Mouse (Mus musculus) CH12.LX (cell line): ENCODE measurements around the gene N4bp2l1. TPM values are rescaled to one million over a fixed set of nuclear protein-coding genes. Genes with fewer than 3 reads are reported as not detected.

Experiments
- DNase-seq: peaks from one replicate; pipeline ENCODE4 v3.0.0-alpha.2; 2013; ENCODE audit errors: extremely low read depth
- H3K27ac ChIP-seq: 2 replicates; pipeline ENCODE4 v1.5.1; 2012; ENCODE audit warnings: low read depth, mild to moderate bottlenecking, control low read depth, moderate library complexity; ENCODE audit not compliant: insufficient read depth
- H3K27me3 ChIP-seq: replicated peaks from 2 replicates; pipeline ENCODE3; 2012; ENCODE audit warnings: inconsistent platforms
- H3K36me3 ChIP-seq, 2 experiments: replicated peaks in 1 of 2; 2 replicates each; pipeline versions ENCODE3 to v1.6.1; 2012; ENCODE audit warnings: inconsistent platforms in 1 of 2, low read length in 1 of 2, mild to moderate bottlenecking in 1 of 2, mixed read lengths in 1 of 2, moderate library complexity in 1 of 2; ENCODE audit not compliant: control insufficient read depth in 1 of 2, insufficient read depth in 1 of 2
- H3K4me1 ChIP-seq, 2 experiments: 2 replicates each; pipeline ENCODE4 v1.6.1; 2012; ENCODE audit warnings: inconsistent platforms in 1 of 2, moderate library complexity in 1 of 2; ENCODE audit not compliant: insufficient read depth in 2 of 2, control insufficient read depth in 1 of 2
- H3K4me2 ChIP-seq: 2 replicates; pipeline ENCODE4 v1.6.1; 2012; ENCODE audit warnings: low read depth, mild to moderate bottlenecking, control low read depth; ENCODE audit not compliant: poor library complexity, insufficient read depth, severe bottlenecking
- H3K4me3 ChIP-seq, 3 experiments: fragments of 150-350 bp in 1 of 3; sonication (generic) in 1 of 3; replicated peaks in 1 of 3; 2 replicates each; pipeline versions ENCODE3 to v1.5.1; 2011 to 2012; ENCODE audit warnings: low read depth in 2 of 3, low read length in 2 of 3, mild to moderate bottlenecking in 2 of 3, moderate library complexity in 2 of 3, control low read depth in 1 of 3, improper control_type of control experiment in 1 of 3, inconsistent platforms in 1 of 3, mixed read lengths in 1 of 3; ENCODE audit not compliant: poor library complexity in 1 of 3
- H3K79me2 ChIP-seq: replicated peaks from 2 replicates; pipeline ENCODE4 v1.6.1; 2012; ENCODE audit warnings: mild to moderate bottlenecking, moderate library complexity; ENCODE audit not compliant: control insufficient read depth, poor library complexity, insufficient read depth, severe bottlenecking; ENCODE audit errors: extremely low read depth
- H3K9ac ChIP-seq: 2 replicates; pipeline ENCODE4 v1.6.1; 2012; ENCODE audit warnings: low read depth, mild to moderate bottlenecking, control low read depth, moderate library complexity; ENCODE audit not compliant: insufficient read depth
- H3K9me3 ChIP-seq: replicated peaks from 2 replicates; pipeline ENCODE3; 2012; ENCODE audit warnings: low read length, inconsistent platforms, mixed read lengths
- BHLHE40 ChIP-seq: IDR thresholded peaks from 2 replicates; pipeline ENCODE4 v1.6.1; 2011; ENCODE audit warnings: mild to moderate bottlenecking, low read depth, low read length, improper control_type of control experiment
- CHD1 ChIP-seq: IDR thresholded peaks from 2 replicates; pipeline ENCODE4 v1.6.1; 2012; ENCODE audit warnings: low read depth, low read length, improper control_type of control experiment, inconsistent platforms
- CHD2 ChIP-seq: IDR thresholded peaks from 2 replicates; pipeline ENCODE4 v1.6.1; 2011; ENCODE audit warnings: low read length, improper control_type of control experiment
- CTCF ChIP-seq, 2 experiments: IDR thresholded peaks in 1 of 2; conservative IDR thresholded peaks in 1 of 2; 2 replicates each; pipeline ENCODE4 v1.5.1; 2011 to 2012; ENCODE audit warnings: low read depth in 2 of 2, low read length in 2 of 2, improper control_type of control experiment in 1 of 2, inconsistent platforms in 1 of 2, mild to moderate bottlenecking in 1 of 2, moderate library complexity in 1 of 2
- ELF1 ChIP-seq: IDR thresholded peaks from 2 replicates; pipeline ENCODE4 v1.6.1; 2014; ENCODE audit warnings: low read depth, mild to moderate bottlenecking, inconsistent platforms, low read length, improper control_type of control experiment
- EP300 ChIP-seq: IDR thresholded peaks from 2 replicates; pipeline ENCODE4 v1.6.1; 2011; ENCODE audit warnings: low read length, improper control_type of control experiment
- ETS1 ChIP-seq: conservative IDR thresholded peaks from 2 replicates; pipeline ENCODE4 v1.6.1; 2012; ENCODE audit warnings: low read depth, mild to moderate bottlenecking, inconsistent platforms, low read length, improper control_type of control experiment, moderate library complexity
- GABPA ChIP-seq: IDR thresholded peaks from 2 replicates; pipeline ENCODE4 v1.6.1; 2012; ENCODE audit warnings: low read depth, low read length, improper control_type of control experiment, inconsistent platforms; ENCODE audit not compliant: insufficient replicate concordance
- HCFC1 ChIP-seq: IDR thresholded peaks from 2 replicates; pipeline ENCODE4 v1.6.1; 2012; ENCODE audit warnings: low read depth, mild to moderate bottlenecking, inconsistent platforms, low read length, improper control_type of control experiment
- MAX ChIP-seq: IDR thresholded peaks from 2 replicates; pipeline ENCODE4 v1.6.1; 2011; ENCODE audit warnings: low read length, improper control_type of control experiment
- MAZ ChIP-seq: IDR thresholded peaks from 2 replicates; pipeline ENCODE4 v1.6.1; 2012; ENCODE audit warnings: low read depth, mild to moderate bottlenecking, inconsistent platforms, low read length, improper control_type of control experiment, moderate library complexity
- MEF2A ChIP-seq: IDR thresholded peaks from 2 replicates; pipeline ENCODE4 v1.6.1; 2014; ENCODE audit warnings: low read depth, mild to moderate bottlenecking, inconsistent platforms, low read length, improper control_type of control experiment, borderline replicate concordance
- MXI1 ChIP-seq: IDR thresholded peaks from 2 replicates; pipeline ENCODE4 v1.6.1; 2011; ENCODE audit warnings: mild to moderate bottlenecking, low read depth, low read length, improper control_type of control experiment
- MYC ChIP-seq: IDR thresholded peaks from 2 replicates; pipeline ENCODE4 v1.6.1; 2011; ENCODE audit warnings: low read depth, mild to moderate bottlenecking, improper control_type of control experiment, low read length
- NRF1 ChIP-seq: IDR thresholded peaks from 2 replicates; pipeline ENCODE4 v1.6.1; 2014; ENCODE audit warnings: low read depth, mild to moderate bottlenecking, inconsistent platforms, low read length, improper control_type of control experiment, moderate library complexity
- PAX5 ChIP-seq: IDR thresholded peaks from 2 replicates; pipeline ENCODE4 v1.6.1; 2012; ENCODE audit warnings: low read length, inconsistent platforms, mixed read lengths
- POLR2A ChIP-seq: IDR thresholded peaks from 2 replicates; pipeline ENCODE4 v1.6.1; 2011; ENCODE audit warnings: low read depth, mild to moderate bottlenecking, improper control_type of control experiment, low read length
- POLR2AphosphoS2 ChIP-seq: IDR thresholded peaks from 2 replicates; pipeline ENCODE4 v1.6.1; 2011; ENCODE audit warnings: low read depth, low read length, improper control_type of control experiment
- RCOR1 ChIP-seq: conservative IDR thresholded peaks from 2 replicates; pipeline ENCODE4 v1.6.1; 2012; ENCODE audit warnings: low read depth, mild to moderate bottlenecking, inconsistent platforms, low read length, improper control_type of control experiment
- SIN3A ChIP-seq: IDR thresholded peaks from 2 replicates; pipeline ENCODE4 v1.6.1; 2012; ENCODE audit warnings: low read length, improper control_type of control experiment, inconsistent platforms
- SMC3 ChIP-seq: IDR thresholded peaks from 2 replicates; pipeline ENCODE4 v1.6.1; 2011; ENCODE audit warnings: low read depth, low read length, improper control_type of control experiment
- TCF12 ChIP-seq: IDR thresholded peaks from 2 replicates; pipeline ENCODE4 v1.6.1; 2014; ENCODE audit warnings: low read depth, mild to moderate bottlenecking, inconsistent platforms, low read length, improper control_type of control experiment
- UBTF ChIP-seq: IDR thresholded peaks from 2 replicates; pipeline ENCODE4 v1.6.1; 2012; ENCODE audit warnings: low read depth, mild to moderate bottlenecking, inconsistent platforms, low read length, improper control_type of control experiment, moderate library complexity
- USF2 ChIP-seq: conservative IDR thresholded peaks from 2 replicates; pipeline ENCODE4 v1.6.1; 2011; ENCODE audit warnings: low read depth, low read length, improper control_type of control experiment
- ZC3H11A ChIP-seq: IDR thresholded peaks from 2 replicates; pipeline ENCODE4 v1.6.1; 2012; ENCODE audit warnings: low read depth, mild to moderate bottlenecking, inconsistent platforms, low read length, improper control_type of control experiment
- ZKSCAN1 ChIP-seq: IDR thresholded peaks from 2 replicates; pipeline ENCODE4 v1.6.1; 2012; ENCODE audit warnings: low read depth, inconsistent platforms, low read length, improper control_type of control experiment, borderline replicate concordance
- ZMIZ1 ChIP-seq: IDR thresholded peaks from 2 replicates; pipeline ENCODE4 v1.6.1; 2012; ENCODE audit warnings: low read depth, mild to moderate bottlenecking, inconsistent platforms, low read length, improper control_type of control experiment
- ZNF384 ChIP-seq: IDR thresholded peaks from 2 replicates; pipeline ENCODE4 v1.6.1; 2012; ENCODE audit warnings: low read depth, low read length, improper control_type of control experiment, inconsistent platforms
- dilution Hi-C: fragments of 300-500 bp; cut with MboI; formaldehyde crosslinking; loops from 2 replicates; pipeline ENCODE4 v1.14.3; 2020; ENCODE audit warnings: low sequenced_read_pairs; ENCODE audit not compliant: extremely low pct_unique_long_range_greater_than_20kb, extremely low pct_ligation_motif_present
- in situ Hi-C: fragments of 300-500 bp; cut with MboI; formaldehyde crosslinking; loops from 3 replicates; pipeline ENCODE4 v1.14.3; 2019; ENCODE audit warnings: low sequenced_read_pairs, low pct_ligation_motif_present, low pct_unique_long_range_greater_than_20kb, mixed read lengths
- polyA plus RNA-seq: library from polyadenylated mRNA; unstranded; fragments of >175 nt; gene quantifications from 2 replicates; pipeline ENCODE4 v1.2.1, GENCODE M21; 2012; ENCODE audit warnings: low read depth; ENCODE audit not compliant: insufficient read length
- total RNA-seq, 2 experiments: library from RNA; depleted of rRNA; stranded (reverse); fragments of 300-350 nt in 1 of 2; fragments of >200 nt in 1 of 2; gene quantifications; 2 replicates each; pipeline ENCODE4 v1.2.3; 2012 to 2014

N4bp2l1 gene
- total and polyA plus RNA-seq, 3 experiments, result 9.5 to 18.6 (median 10.2) TPM

DNA sequence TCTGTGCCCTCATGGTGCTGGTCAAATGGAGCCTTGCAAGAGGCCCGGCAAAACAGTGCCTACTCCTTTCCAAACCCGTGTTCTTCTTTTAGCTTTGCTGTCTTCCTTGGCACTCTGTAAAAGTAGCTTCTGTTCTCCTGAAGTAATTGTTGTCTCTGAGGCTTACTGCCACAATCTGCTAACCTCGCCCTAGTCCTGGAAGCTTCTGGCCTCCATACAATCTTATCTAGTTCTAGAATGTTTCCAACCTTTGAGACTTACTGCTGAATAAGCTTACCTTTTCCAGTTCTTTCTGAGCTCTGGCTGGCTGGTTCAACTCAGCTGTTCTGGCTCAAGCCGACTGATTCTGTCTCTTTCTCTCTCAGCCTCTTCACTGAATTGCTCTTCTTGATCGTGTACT lies 35.2 kb downstream of the N4bp2l1 start:
- no peak for DNase-seq
- Histone ChIP-seq H3K27me3 (no peaks in the 10 kb centered on the region), H3K4me2 (no peak overlapping the region), H3K9me3 (no peaks in the 10 kb centered on the region), H3K27ac (no peak overlapping the region), H3K4me3 (no peak overlapping the region), H3K9ac (no peak overlapping the region), H3K79me2 (no peaks in the 10 kb centered on the region; the same call in 1 of the 2 replicates), H3K4me1 (peaks cover 0 to 3% of the 10 kb centered on the region in 2 experiments; a peak in 2 of 4 replicates), H3K36me3 (peaks cover 50 to 92% of the 10 kb centered on the region in 2 experiments)
- in situ Hi-C loops, result no loop called here
- dilution Hi-C loops, result no loop called here
- TF ChIP-seq ZKSCAN1 (no peak), PAX5 (no peak), HCFC1 (no peak), CTCF (conservative IDR thresholded peaks at IDR 0.05 in 1 of 2, IDR thresholded peaks at IDR 0.05 in 1 of 2; ENCODE audit: low read depth in 2 of 2, low read length in 2 of 2) (no peak), EP300 (no peak), POLR2AphosphoS2 (no peak), BHLHE40 (no peak), CHD1 (no peak), ETS1 (no peak), SMC3 (no peak), CHD2 (no peak), ZC3H11A (no peak), ZMIZ1 (no peak), UBTF (no peak), TCF12 (no peak), POLR2A (no peak), USF2 (no peak)

DNA sequence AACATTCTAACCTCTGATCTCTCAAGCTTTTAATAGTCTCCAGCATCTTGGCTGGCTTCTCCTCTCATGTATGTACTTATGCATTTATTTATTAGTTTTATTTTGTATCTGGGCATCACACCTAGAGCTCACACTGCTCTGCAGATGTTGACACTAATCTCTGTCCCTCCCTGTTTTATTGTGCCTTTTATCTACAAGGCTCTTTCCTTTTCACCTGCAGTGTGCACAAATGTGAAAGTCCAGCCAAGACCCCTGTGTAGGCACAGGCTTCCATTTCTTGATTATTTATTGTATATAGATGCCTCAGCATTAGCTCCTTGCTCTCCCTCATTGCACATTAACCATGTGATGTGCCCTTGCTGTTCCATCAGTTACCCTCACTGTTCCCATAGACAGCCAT lies 35.6 kb downstream of the N4bp2l1 start:
- Histone ChIP-seq H3K4me1 (peaks cover 0 to 3% of the 10 kb centered on the region in 2 experiments; a peak in 2 of 4 replicates), H3K27ac (no peak overlapping the region), H3K9me3 (no peaks in the 10 kb centered on the region), H3K4me3 (no peak overlapping the region), H3K9ac (no peak overlapping the region), H3K27me3 (no peaks in the 10 kb centered on the region), H3K36me3 (peaks cover 48 to 90% of the 10 kb centered on the region in 2 experiments), H3K79me2 (no peaks in the 10 kb centered on the region; the same call in 1 of the 2 replicates), H3K4me2 (no peak overlapping the region)
- in situ Hi-C loops, result no loop called here
- dilution Hi-C loops, result no loop called here
- TF ChIP-seq GABPA, result no peak
- no peak for TF ChIP-seq ELF1
- TF ChIP-seq ZKSCAN1, result no peak
- no peak for TF ChIP-seq CTCF (conservative IDR thresholded peaks at IDR 0.05 in 1 of 2, IDR thresholded peaks at IDR 0.05 in 1 of 2; ENCODE audit: low read depth in 2 of 2, low read length in 2 of 2)
- TF ChIP-seq HCFC1, result no peak
- no peak for TF ChIP-seq MEF2A
- no peak for TF ChIP-seq ETS1
- no peak for TF ChIP-seq ZNF384
- no peak for TF ChIP-seq CHD2
- no peak for TF ChIP-seq MAX
- no peak for TF ChIP-seq NRF1
- no peak for TF ChIP-seq MYC
- TF ChIP-seq RCOR1, result no peak
- TF ChIP-seq SIN3A, result no peak
- no peak for TF ChIP-seq ZC3H11A
- no peak for TF ChIP-seq MXI1
- no peak for TF ChIP-seq MAZ
- no peak for TF ChIP-seq TCF12
- DNase-seq, result no peak
